Mouse (Mus musculus) liver, embryonic 12.5 days (tissue): ENCODE data around the gene Lama2. TPM values are rescaled to one million over a fixed set of nuclear protein-coding genes. Genes with fewer than 3 reads are reported as not detected.
"Not testable (repeated sequence)": the region's sequence is repeated elsewhere in the genome, so short reads cannot be mapped to it uniquely, and the experiment has no call there.

Experiments used
- ATAC-seq: fragments of 200-750 bp; cut with Nextera tagmentation; 2 replicates; pipeline ENCODE4 v1.8.0; 2017; ENCODE audit warnings: moderate number of reproducible peaks, mild to moderate bottlenecking, moderate library complexity
- H3K27ac ChIP-seq: fragments of 300-500 bp; sonication (generic); 2 replicates; pipeline ENCODE4 v1.5.1; 2016; ENCODE audit warnings: mild to moderate bottlenecking
- H3K27me3 ChIP-seq: fragments of 300-500 bp; sonication (generic); replicated peaks from 2 replicates; pipeline ENCODE4 v1.6.1; 2016; ENCODE audit warnings: mild to moderate bottlenecking, moderate library complexity
- H3K36me3 ChIP-seq: fragments of 300-500 bp; sonication (generic); 2 replicates; pipeline ENCODE4 v1.6.1; 2016; ENCODE audit warnings: mild to moderate bottlenecking, moderate library complexity
- H3K4me1 ChIP-seq: fragments of 300-500 bp; sonication (generic); 2 replicates; pipeline ENCODE4 v1.6.1; 2016
- H3K4me2 ChIP-seq: fragments of 300-500 bp; sonication (generic); 2 replicates; pipeline ENCODE4 v1.6.1; 2016; ENCODE audit warnings: mild to moderate bottlenecking, moderate library complexity
- H3K4me3 ChIP-seq: fragments of 300-500 bp; sonication (generic); 2 replicates; pipeline ENCODE4 v1.5.1; 2016; ENCODE audit warnings: mild to moderate bottlenecking, moderate library complexity
- H3K9ac ChIP-seq: fragments of 300-500 bp; sonication (generic); 2 replicates; pipeline ENCODE4 v1.6.1; 2016; ENCODE audit warnings: mild to moderate bottlenecking, moderate library complexity
- H3K9me3 ChIP-seq: fragments of 300-500 bp; sonication (generic); replicated peaks from 2 replicates; pipeline ENCODE4 v1.6.1; 2016; ENCODE audit warnings: mild to moderate bottlenecking, moderate library complexity
- WGBS: fragments of 180-500 bp; shearing (Covaris S2); methylation state at CpG from one replicate; pipeline ENCODE4 v1.1.7; 2016; ENCODE audit not compliant: insufficient replicate concordance; 5-methylcytosine and 5-hydroxymethylcytosine counted together
- polyA plus RNA-seq: library from polyadenylated mRNA; unstranded; fragments of >200 nt; fragmentation: Nextera tagmentation; extraction: Ambion mirVana; gene quantifications from 2 replicates; pipeline ENCODE4 v1.2.1, GENCODE M21; 2016

Gene Lama2
- polyA plus RNA-seq, 1 experiment from 2014 or later: 0.41 TPM

DNA sequence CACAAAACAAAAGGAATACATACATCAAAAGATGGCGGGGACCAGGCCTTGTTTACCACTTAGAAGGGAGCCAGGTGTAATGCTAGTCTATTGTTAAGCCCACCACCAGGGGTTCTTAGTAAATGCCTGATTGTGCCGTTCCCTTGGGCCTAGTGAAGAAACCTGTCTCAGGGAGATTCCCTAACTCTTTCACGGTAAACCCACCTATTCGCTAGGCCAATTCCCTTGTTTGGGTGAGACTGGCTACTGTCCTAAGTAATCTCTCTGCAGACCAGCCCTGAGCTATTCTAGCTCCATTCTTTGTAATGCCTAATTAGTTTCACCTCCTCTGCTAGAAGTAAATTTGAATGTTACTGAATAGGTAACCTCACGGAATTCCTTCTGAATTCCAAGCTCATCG is 683.5 kb downstream of the Lama2 start:
- not testable (repeated sequence) for H3K4me3 ChIP-seq, H3K4me2 ChIP-seq, ATAC-seq, H3K4me1 ChIP-seq, H3K27me3 ChIP-seq, H3K9ac ChIP-seq, H3K27ac ChIP-seq, H3K36me3 ChIP-seq, H3K9me3 ChIP-seq
- 82% methylated on average over 6 of the region's 6 CpGs for WGBS
